Mouse (Mus musculus): ENCODE data around the gene Bik.

DNA sequence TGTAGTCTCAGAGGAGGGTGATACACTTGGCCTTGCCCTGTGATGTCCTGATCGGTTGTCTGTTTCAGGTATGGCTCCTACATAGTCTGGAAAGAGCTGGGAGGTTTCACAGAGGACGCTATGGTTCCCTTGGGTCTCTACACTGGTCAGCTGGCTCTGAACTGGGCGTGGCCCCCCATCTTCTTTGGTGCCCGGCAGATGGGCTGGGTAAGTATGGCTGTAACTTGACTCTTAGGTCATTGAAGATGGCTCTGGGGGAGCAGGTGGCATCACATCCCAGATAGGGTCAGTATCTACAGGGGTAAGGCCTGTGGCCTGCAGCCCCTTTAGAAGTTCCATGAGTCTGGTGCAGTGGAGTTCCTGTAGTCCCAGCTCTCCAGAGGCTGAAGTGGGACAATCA is 45.5 kb downstream of the Bik start:
- TF ChIP-seq CTCF (IDR thresholded peaks at IDR 0.05; ENCODE audit: low read depth) = no peak
- TF ChIP-seq EP300 (IDR thresholded peaks at IDR 0.05; ENCODE audit: low read depth) = no peak

Data from heart, postnatal 0 days (tissue).